Mouse (Mus musculus) cerebellum, adult 2 months (tissue): ENCODE results near the gene Akap9.

Experiments
- CTCF ChIP-seq: fragments of 200-500 bp; IDR thresholded peaks from 2 replicates; pipeline ENCODE4 v1.5.1; 2011; ENCODE audit warnings: low read depth, mild to moderate bottlenecking, control low read depth, low read length, moderate library complexity, borderline replicate concordance; ENCODE audit not compliant: insufficient read depth
- POLR2A ChIP-seq: fragments of 200-500 bp; IDR thresholded peaks from 2 replicates; pipeline ENCODE4 v1.6.1; 2011; ENCODE audit warnings: low read length, control low read depth, borderline replicate concordance; ENCODE audit not compliant: insufficient read depth

DNA sequence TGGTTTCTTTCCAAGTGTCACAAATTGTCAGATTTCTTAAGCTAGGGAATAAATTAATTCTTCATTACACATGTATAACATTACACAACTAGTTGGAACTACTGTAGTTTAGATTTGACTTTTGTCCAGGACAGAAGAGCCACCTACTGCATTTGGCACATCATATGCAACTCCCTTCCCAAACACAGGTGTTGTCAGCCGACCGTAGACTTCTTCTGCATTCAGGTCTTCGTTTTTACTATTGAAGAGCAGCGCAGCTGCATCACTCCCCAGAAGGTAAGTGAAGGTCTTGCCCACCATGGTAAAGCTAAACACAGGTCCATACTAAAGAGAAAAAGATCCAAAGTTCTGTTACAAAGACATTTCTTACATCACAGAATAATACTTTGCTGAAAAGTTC is 173.2 kb downstream of the Akap9 start:
- no peak for TF ChIP-seq POLR2A
- no peak for TF ChIP-seq CTCF
